Mouse (Mus musculus): ENCODE data around the gene Spg21. TPM values are rescaled to one million over a fixed set of nuclear protein-coding genes. Genes with fewer than 3 reads are reported as not detected.

The Spg21 gene
- total RNA-seq, 2 experiments from 2014 or later: 14.7 to 16.0 TPM

DNA sequence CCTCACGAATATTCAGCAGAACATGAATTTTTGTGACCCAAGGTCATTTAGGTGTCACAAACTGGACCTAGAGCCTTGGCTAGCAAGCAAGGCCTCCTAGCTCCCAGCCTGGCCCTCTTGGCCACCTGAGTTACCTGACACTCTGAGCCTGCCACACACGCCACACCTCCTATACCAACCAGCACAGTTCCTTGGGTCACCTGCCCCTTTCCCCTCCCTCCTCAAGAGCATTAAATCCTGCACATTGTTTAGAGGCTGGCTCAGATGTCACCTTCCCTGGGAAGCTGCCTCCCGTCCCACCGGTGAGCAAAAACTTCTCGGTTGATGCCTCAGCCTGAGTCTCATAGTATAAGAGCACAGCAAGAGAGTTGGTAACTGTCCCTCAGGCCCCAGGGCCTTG, 70.5 kb downstream of the Spg21 start:
- DNase-seq: no peak
- intact Hi-C loops (cut with DNase I): no loop called here

DNA sequence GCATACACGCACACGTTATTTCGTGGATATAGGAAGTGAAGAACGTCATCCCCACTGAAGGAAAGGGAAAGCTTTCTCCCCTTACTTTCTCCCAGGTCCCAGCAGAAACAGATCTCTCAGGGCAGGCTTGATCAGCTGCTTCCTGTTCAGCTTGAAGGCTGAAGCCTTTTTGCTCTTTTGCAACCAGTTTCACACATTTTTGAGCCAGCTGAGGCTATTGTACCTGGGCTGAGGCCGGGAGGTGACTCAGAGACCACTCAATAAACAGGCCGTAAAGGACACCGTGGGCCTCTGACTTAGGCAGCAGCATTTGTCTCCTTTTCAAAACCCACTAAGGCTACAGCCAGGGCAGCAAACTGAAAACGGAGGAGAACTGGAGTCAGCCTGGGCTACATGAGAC, 72.2 kb downstream of the Spg21 start:
- intact Hi-C loops (cut with DNase I): no loop called here
- no peak for DNase-seq

DNA sequence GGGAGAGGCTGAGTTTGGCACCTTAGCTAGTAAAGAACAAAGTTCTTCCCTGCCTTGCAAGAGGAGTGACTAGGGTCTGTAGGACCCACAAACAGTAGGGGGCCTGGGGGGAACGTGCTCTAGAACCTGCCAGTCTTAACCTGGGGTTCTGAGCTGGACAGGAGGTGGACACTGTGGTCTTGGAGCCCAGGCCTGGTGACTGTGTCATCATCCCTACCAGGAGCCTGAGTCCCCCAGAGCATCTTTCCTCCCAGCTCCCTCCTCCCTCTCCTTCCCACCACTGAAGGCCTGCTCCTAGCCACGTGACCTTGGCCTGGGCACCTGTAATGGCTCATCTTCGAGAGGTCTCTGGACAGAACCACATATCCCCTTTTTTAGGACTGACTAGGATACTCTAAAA, 73.4 kb downstream of the Spg21 start:
- intact Hi-C loops (cut with DNase I): no loop called here
- DNase-seq: no peak

DNA sequence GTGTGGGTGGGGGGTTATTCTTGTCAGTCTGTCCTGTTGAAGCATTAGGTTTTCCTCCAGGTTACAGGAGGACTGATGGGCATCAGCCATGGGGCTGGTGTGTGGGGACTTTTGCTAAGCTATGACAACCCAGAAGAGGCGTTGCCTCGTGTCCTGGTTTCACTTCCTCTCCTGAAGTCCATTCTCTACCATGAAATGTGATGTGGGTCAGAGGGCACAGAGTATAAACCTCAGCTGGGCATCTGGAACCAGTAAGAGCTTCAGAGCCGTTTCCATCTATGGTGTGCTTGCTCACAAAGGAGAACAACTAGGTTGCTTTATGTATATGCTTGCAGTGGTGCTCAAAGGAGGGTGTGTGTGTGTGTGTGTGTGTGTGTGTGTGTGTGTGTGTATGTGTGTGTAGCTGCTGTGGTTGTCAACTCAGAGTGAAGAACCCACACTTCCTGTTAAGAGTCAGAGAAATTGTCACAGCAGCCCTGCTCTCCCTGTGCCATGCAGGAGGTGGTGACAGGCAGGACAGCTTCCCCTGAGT, 74.5 kb downstream of the Spg21 start:
- no peak for DNase-seq
- intact Hi-C loops (cut with DNase I): no loop called here

DNA sequence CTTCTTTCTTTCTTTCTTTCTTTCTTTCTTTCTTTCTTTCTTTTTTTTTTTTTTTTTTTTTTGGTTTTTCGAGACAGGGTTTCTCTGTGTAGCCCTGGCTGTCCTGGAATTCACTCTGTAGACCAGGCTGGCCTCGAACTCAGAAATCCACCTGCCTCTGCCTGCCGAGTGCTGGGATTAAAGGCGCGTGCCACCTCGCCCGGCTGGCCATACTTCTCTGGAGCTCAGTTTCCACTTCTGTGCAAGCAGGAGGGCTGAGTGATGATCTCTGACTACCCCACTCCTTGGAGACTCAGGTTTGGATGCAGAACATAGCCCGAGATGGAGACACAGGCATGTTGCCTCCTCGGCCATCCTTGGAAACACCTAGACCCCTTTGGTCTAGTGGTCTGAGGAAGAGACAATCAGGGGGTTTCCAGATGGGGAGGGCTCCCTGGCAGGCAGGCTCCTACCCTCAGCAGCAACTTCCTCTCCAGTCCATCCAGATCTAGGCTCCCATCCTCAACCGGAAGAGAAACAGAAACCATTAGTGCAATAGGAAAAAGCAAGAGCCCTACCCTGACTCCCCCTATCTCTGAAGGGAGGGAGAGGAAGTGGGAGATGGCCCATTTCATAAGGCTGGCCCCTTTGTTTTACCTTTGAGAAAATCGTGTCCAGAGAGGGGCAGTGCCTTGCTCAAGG, 75.2 kb downstream of the Spg21 start:
- intact Hi-C loops (cut with DNase I): no loop called here
- no peak for DNase-seq

DNA sequence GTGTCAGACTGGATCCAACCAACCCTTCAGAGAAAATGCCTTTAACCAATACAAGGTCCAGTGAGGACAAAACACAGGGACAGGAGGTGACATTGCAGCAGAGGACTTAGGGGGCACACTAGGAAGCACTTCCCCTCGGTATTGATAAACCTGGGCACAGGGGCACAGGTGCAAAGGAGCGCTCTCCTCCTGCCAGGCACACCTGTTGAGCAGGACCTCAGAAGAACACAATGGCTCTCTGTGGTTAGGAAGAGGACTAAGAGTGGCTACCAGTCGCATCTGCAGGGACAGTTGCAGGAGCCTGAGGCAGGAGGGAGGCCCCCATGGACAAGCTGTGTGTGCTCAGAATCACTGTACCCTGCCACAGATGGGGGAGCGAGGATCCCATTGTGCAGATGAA, 75.7 kb downstream of the Spg21 start:
- intact Hi-C loops (cut with DNase I): no loop called here
- no peak for DNase-seq

Other genes with a start within 250 kb of the Spg21 start
- 1 to 10 TPM; 6.2 to 6.6 TPM for gene Cilp, start 195.8 kb upstream of the Spg21 start, total RNA-seq (2021)
- 10 to 100 TPM; 90.7 to 99.9 TPM for gene Clpx, start 166.7 kb upstream of the Spg21 start, total RNA-seq (2021)
- 10 to 100 TPM in 1 of 2 experiments, 1 to 10 TPM in 1; 9.6 to 11.3 TPM for gene Pdcd7, start 114.8 kb upstream of the Spg21 start, total RNA-seq (2021)
- under 1 TPM; 0.33 to 0.37 TPM for gene Ubap1l, start 99.9 kb upstream of the Spg21 start, total RNA-seq (2021)
- gene Kbtbd13, start 69.3 kb upstream of the Spg21 start, total RNA-seq (2021): 1 to 10 TPM; 1.2 to 1.4 TPM
- gene Rasl12, start 62.4 kb upstream of the Spg21 start, total RNA-seq (2021): 10 to 100 TPM in 1 of 2 experiments, 1 to 10 TPM in 1; 9.7 to 11.6 TPM
- not detected for gene Slc51b, start 38.0 kb upstream of the Spg21 start, total RNA-seq (2021)
- 1 to 10 TPM; 6.9 to 7.1 TPM for gene Mtfmt, start 25.2 kb upstream of the Spg21 start, total RNA-seq (2021)
- gene Ankdd1a, start 59.2 kb downstream of the Spg21 start, total RNA-seq (2021): not detected
- gene Plekho2, start 119.1 kb downstream of the Spg21 start, total RNA-seq (2021): 10 to 100 TPM; 14.6 TPM
- 1 to 10 TPM in 1 of 2 experiments, under 1 TPM in 1; 0.79 to 1.3 TPM for gene Pif1, start 126.2 kb downstream of the Spg21 start, total RNA-seq (2021)
- gene Rbpms2, start 168.7 kb downstream of the Spg21 start, total RNA-seq (2021): 10 to 100 TPM; 39.1 to 40.7 TPM
- gene Oaz2, start 207.1 kb downstream of the Spg21 start, total RNA-seq (2021): 100 to 1,000 TPM; 265 to 267 TPM